Mouse (Mus musculus): ENCODE data around the gene Gm28042.

- no peak for TF ChIP-seq GATA1 (IDR thresholded peaks at IDR 0.05; ENCODE audit: low read length)
- TF ChIP-seq TAL1 (IDR thresholded peaks at IDR 0.05; ENCODE audit: low read length), result no peak
Measured at GRCm38 (mm10) chr2:119981631-119982030, 45.7 kb upstream of the Gm28042 start.
